Mouse (Mus musculus): Measurements from ENCODE around the gene Prss56. TPM values are rescaled to one million over a fixed set of nuclear protein-coding genes. Genes with fewer than 3 reads are reported as not detected.

Prss56 gene
- polyA plus RNA-seq, 1 experiment from 2014 or later = 9.3 TPM

GRCm38 (mm10) chr1:87211431-87211830, 28.3 kb downstream of the Prss56 start:
- no peak overlapping the region for H3K9ac ChIP-seq
- no peak overlapping the region for H3K4me3 ChIP-seq
- peaks cover 23% of the 10 kb centered on the region for H3K4me1 ChIP-seq
- no peak overlapping the region for H3K27ac ChIP-seq
- no peak overlapping the region for H3K4me2 ChIP-seq (replicated peaks)
- H3K9me3 ChIP-seq (replicated peaks) = no peaks in the 10 kb centered on the region
- WGBS = 90% methylated on average over 4 of the region's 4 CpGs
- no peak for ATAC-seq (ENCODE audit: low FRiP score)
- H3K27me3 ChIP-seq = peaks cover 15% of the 10 kb centered on the region
- no peaks in the 10 kb centered on the region for H3K36me3 ChIP-seq

DNA sequence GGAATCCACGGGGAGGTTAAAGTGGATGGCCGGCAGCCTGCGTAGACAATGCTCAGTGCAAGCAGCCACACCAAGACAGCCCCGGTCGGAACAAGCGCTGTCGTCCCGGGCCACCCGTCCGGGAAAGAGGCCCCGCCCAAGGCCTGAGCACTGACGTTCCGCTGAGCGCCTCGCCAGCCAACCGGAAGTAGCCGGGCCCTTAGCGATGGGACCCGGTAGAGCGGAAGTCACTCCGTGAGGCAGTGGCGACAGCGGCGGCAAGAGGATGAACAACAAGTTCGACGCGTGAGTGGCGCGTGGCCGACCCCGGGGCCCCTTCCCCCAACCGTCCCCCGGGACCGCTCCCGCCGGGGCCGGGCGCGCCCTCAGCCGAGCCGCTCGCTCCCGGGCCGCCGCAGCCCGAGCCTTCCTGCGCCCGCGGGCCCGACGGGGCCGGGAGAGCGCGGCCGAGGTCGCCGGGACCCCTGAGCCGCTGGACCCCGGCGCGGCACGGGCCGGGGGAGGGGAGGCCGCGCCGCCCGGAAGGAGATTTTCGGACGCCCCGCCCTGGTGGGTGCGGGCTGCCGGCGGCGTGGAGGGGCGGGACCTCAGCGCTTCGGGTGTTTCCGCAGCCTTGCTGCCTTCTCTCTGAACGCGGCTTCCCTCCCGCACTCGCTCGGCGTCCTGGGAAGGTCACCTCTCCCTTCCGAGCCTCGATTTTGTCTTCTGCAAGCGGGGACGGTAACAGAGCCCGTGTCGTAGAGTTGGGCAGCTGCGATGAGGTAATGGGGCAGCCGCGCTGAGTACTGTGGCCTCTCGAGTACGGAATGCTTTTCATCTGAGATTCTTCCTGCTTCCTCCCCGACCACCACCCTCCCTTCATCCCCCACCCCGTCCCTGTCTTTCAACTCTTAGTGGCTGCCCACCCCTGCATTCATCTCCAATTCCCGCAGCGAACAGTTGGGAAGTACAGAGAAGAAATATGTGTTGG, 30.9 kb downstream of the Prss56 start, which contains the start of gene Eif4e2:
Gene Eif4e2, plus strand, starts transcription at position 180 of the 970 bp plus-strand sequence.
- peak; percentile 97 for ATAC-seq (ENCODE audit: low FRiP score)
- H3K4me2 ChIP-seq (replicated peaks) = peak within 1 kb of the TSS; percentile 71
- H3K36me3 ChIP-seq = no peaks in the 10 kb centered on the region
- peak within 1 kb of the TSS; percentile 93 for H3K4me3 ChIP-seq
- under 1% methylated on average over 86 of the region's 99 CpGs for WGBS
- H3K27ac ChIP-seq = peak within 1 kb of the TSS; percentile 99
- H3K9me3 ChIP-seq (replicated peaks) = no peaks in the 10 kb centered on the region
- no peaks in the 10 kb centered on the region for H3K27me3 ChIP-seq
- H3K4me1 ChIP-seq = peaks cover 31% of the 10 kb centered on the region
- H3K9ac ChIP-seq = peak within 1 kb of the TSS; percentile 96

DNA sequence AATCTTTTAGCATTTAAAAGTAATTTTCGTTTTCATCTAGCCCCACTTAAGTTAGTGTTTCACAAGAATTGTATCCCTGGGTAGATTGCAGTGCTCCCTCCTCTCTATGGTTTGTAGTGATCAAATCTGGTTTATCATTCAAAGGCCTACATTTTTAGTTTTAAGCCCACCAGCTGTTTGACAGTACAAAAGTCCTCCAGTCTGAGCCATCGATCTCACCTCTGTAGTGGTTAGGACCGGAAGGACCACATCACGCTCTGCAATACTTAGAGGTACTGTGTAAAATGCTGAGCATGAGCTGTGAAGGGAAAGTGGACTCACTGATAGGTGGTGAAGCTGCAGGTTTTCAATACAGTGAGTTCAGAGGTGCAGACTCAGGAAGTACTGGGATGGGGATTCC, 31.6 kb downstream of the Prss56 start:
- Histone ChIP-seq H3K9ac (peak overlapping the region; percentile 96), H3K36me3 (peaks cover 5% of the 10 kb centered on the region; the same call in 1 of the 2 replicates), H3K4me1 (peaks cover 31% of the 10 kb centered on the region), H3K9me3 (replicated peaks) (no peaks in the 10 kb centered on the region), H3K4me2 (replicated peaks) (peak overlapping the region; percentile 71), H3K27me3 (no peaks in the 10 kb centered on the region), H3K4me3 (peak overlapping the region; percentile 93), H3K27ac (peak overlapping the region; percentile 99)
- no peak for ATAC-seq (ENCODE audit: low FRiP score)
- WGBS = 44% methylated on average over 4 of the region's 4 CpGs

DNA sequence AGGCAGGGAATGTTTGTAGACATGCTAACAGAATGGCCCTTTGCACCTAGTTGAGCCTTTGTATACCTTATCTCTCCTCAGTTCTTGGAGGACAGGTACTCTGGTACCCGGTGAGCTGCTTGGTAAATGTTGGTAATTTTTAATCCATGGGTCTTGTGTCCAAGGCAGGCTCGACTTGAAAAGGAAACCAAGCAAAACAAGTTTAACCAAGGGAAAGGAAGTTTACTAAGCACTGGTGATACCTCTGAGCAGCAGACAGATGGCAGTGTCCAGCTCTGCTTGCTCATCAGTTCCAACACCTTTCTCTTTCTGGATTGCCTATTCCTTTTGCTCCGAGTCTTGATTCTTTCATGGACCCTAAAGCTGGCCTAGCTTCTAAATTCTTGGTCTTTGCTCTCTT, 34.8 kb downstream of the Prss56 start:
- H3K27me3 ChIP-seq = no peaks in the 10 kb centered on the region
- no peak overlapping the region for H3K4me3 ChIP-seq
- H3K9me3 ChIP-seq (replicated peaks) = no peaks in the 10 kb centered on the region
- 63% methylated on average over 3 of the region's 3 CpGs for WGBS
- peaks cover 35% of the 10 kb centered on the region for H3K36me3 ChIP-seq
- H3K27ac ChIP-seq = no peak overlapping the region
- no peak overlapping the region for H3K4me2 ChIP-seq (replicated peaks)
- peaks cover 29% of the 10 kb centered on the region for H3K4me1 ChIP-seq
- H3K9ac ChIP-seq = no peak overlapping the region
- no peak for ATAC-seq (ENCODE audit: low FRiP score)

DNA sequence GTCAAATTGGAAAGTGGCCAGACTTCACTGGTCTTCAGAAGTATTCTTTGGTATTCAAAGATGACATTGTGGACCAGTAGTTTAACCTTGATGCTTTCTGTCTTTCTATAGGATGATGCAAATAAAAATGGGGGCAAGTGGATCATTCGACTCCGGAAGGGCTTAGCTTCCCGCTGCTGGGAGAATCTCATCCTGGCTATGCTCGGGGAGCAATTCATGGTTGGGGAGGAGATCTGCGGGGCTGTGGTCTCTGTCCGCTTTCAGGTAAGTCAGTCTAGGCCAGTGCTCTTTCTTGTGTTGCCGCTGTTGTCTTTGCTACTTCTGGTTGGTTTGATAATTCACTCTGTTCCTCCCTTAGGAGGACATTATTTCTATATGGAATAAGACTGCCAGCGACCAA, 42.6 kb downstream of the Prss56 start:
- Histone ChIP-seq H3K9ac (no peak overlapping the region), H3K36me3 (peaks cover 97% of the 10 kb centered on the region), H3K9me3 (replicated peaks) (no peaks in the 10 kb centered on the region), H3K27ac (no peak overlapping the region), H3K27me3 (no peaks in the 10 kb centered on the region), H3K4me1 (no peaks in the 10 kb centered on the region), H3K4me2 (replicated peaks) (no peak overlapping the region), H3K4me3 (no peak overlapping the region)
- no peak for ATAC-seq (ENCODE audit: low FRiP score)
- 98% methylated on average over 8 of the region's 8 CpGs for WGBS

GRCm38 (mm10) chr1:87226409-87227159, 43.5 kb downstream of the Prss56 start:
- no peaks in the 10 kb centered on the region for H3K27me3 ChIP-seq
- no peak overlapping the region for H3K9ac ChIP-seq
- no peak overlapping the region for H3K4me3 ChIP-seq
- WGBS = 100% methylated on average over 1 of the region's 1 CpGs
- ATAC-seq (ENCODE audit: low FRiP score) = no peak
- peaks cover 96% of the 10 kb centered on the region for H3K36me3 ChIP-seq
- no peaks in the 10 kb centered on the region for H3K9me3 ChIP-seq (replicated peaks)
- H3K27ac ChIP-seq = no peak overlapping the region
- H3K4me2 ChIP-seq (replicated peaks) = no peak overlapping the region
- no peaks in the 10 kb centered on the region for H3K4me1 ChIP-seq

GRCm38 (mm10) chr1:87227160-87227550, 44.0 kb downstream of the Prss56 start:
- ATAC-seq (ENCODE audit: low FRiP score) = no peak
- Histone ChIP-seq H3K36me3 (peaks cover 96% of the 10 kb centered on the region), H3K9me3 (replicated peaks) (no peaks in the 10 kb centered on the region), H3K4me1 (no peaks in the 10 kb centered on the region), H3K27me3 (no peaks in the 10 kb centered on the region), H3K4me3 (no peak overlapping the region), H3K27ac (no peak overlapping the region), H3K4me2 (replicated peaks) (no peak overlapping the region), H3K9ac (no peak overlapping the region)
- WGBS = 89% methylated on average over 3 of the region's 3 CpGs

GRCm38 (mm10) chr1:87230606-87231005, 47.5 kb downstream of the Prss56 start:
- Histone ChIP-seq H3K9me3 (replicated peaks) (no peaks in the 10 kb centered on the region), H3K9ac (no peak overlapping the region), H3K27ac (no peak overlapping the region), H3K4me2 (replicated peaks) (no peak overlapping the region), H3K4me1 (no peaks in the 10 kb centered on the region), H3K4me3 (no peak overlapping the region), H3K36me3 (peaks cover 91% of the 10 kb centered on the region), H3K27me3 (no peaks in the 10 kb centered on the region)
- ATAC-seq (ENCODE audit: low FRiP score) = no peak
- WGBS = 71% methylated on average over 5 of the region's 5 CpGs

- peaks cover 85% of the 10 kb centered on the region for H3K36me3 ChIP-seq
- no peak for ATAC-seq (ENCODE audit: low FRiP score)
- WGBS = 80% methylated on average over 7 of the region's 7 CpGs
- H3K9ac ChIP-seq = no peak overlapping the region
- H3K4me1 ChIP-seq = no peaks in the 10 kb centered on the region
- no peaks in the 10 kb centered on the region for H3K9me3 ChIP-seq (replicated peaks)
- no peak overlapping the region for H3K4me3 ChIP-seq
- H3K27me3 ChIP-seq = no peaks in the 10 kb centered on the region
- no peak overlapping the region for H3K4me2 ChIP-seq (replicated peaks)
- H3K27ac ChIP-seq = no peak overlapping the region
These were observed 49.1 kb downstream of the Prss56 start for GRCm38 (mm10) chr1:87232197-87232596.

Other genes with a start within 250 kb of the Prss56 start
- gene Alppl2, start 93.4 kb upstream of the Prss56 start, polyA plus RNA-seq (2016; fragmentation: Nextera tagmentation; extraction: Ambion mirVana) = not detected in 2 replicates
- not detected in 2 replicates for gene Alpi, start 81.7 kb upstream of the Prss56 start, polyA plus RNA-seq (2016; fragmentation: Nextera tagmentation; extraction: Ambion mirVana)
- not detected in 2 replicates for gene Akp3, start 58.3 kb upstream of the Prss56 start, polyA plus RNA-seq (2016; fragmentation: Nextera tagmentation; extraction: Ambion mirVana)
- 29.2 and 33.6 TPM in 2 replicates for gene Ecel1, start 26.8 kb upstream of the Prss56 start, polyA plus RNA-seq (2016; fragmentation: Nextera tagmentation; extraction: Ambion mirVana)
- gene Chrnd, start 7.3 kb downstream of the Prss56 start, polyA plus RNA-seq (2016; fragmentation: Nextera tagmentation; extraction: Ambion mirVana) = 0.14 and 0.64 TPM in 2 replicates
- gene Chrng, start 21.3 kb downstream of the Prss56 start, polyA plus RNA-seq (2016; fragmentation: Nextera tagmentation; extraction: Ambion mirVana) = 0.90 and 3.0 TPM in 2 replicates
- gene Eif4e2, start 30.6 kb downstream of the Prss56 start, polyA plus RNA-seq (2016; fragmentation: Nextera tagmentation; extraction: Ambion mirVana) = 148 and 150 TPM in 2 replicates
- 0.40 TPM in 2 replicates for gene Efhd1, start 81.0 kb downstream of the Prss56 start, polyA plus RNA-seq (2016; fragmentation: Nextera tagmentation; extraction: Ambion mirVana)
- gene Gigyf2, start 143.7 kb downstream of the Prss56 start, polyA plus RNA-seq (2016; fragmentation: Nextera tagmentation; extraction: Ambion mirVana) = 66.4 and 68.0 TPM in 2 replicates
- 11.8 and 12.0 TPM in 2 replicates for gene Kcnj13, start 211.4 kb downstream of the Prss56 start, polyA plus RNA-seq (2016; fragmentation: Nextera tagmentation; extraction: Ambion mirVana)

Measured in hindbrain, embryonic 12.5 days (tissue).